Mouse (Mus musculus) MEL (cell line): Measurements from ENCODE around the gene Sec24c. TPM values are rescaled to one million over a fixed set of nuclear protein-coding genes. Genes with fewer than 3 reads are reported as not detected.

ENCODE experiments used
- DNase-seq: peaks from one replicate; pipeline ENCODE4 v3.0.0; 2011; ENCODE audit warnings: low read depth, low spot score
- H3K27ac ChIP-seq: 2 replicates; pipeline ENCODE4 v1.5.1; 2012; ENCODE audit warnings: low read depth, mild to moderate bottlenecking, control low read depth, low read length, moderate library complexity; ENCODE audit not compliant: control insufficient read depth
- H3K27me3 ChIP-seq, 2 experiments: fragments of 150-350 bp in 1 of 2; sonication (generic) in 1 of 2; 2 replicates each; pipeline ENCODE4 v1.6.1; 2012; ENCODE audit warnings: low read length in 2 of 2, mild to moderate bottlenecking in 2 of 2, improper control_type of control experiment in 1 of 2, moderate library complexity in 1 of 2; ENCODE audit not compliant: insufficient read depth in 2 of 2, control insufficient read depth in 1 of 2
- H3K36me3 ChIP-seq, 2 experiments: 2 replicates each; pipeline ENCODE4 v1.6.1; 2012 to 2014; ENCODE audit warnings: low read length in 2 of 2, improper control_type of control experiment in 1 of 2, inconsistent platforms in 1 of 2, mild to moderate bottlenecking in 1 of 2; ENCODE audit not compliant: insufficient read depth in 2 of 2, control insufficient read depth in 1 of 2
- H3K4me1 ChIP-seq, 2 experiments: fragments of 150-350 bp in 1 of 2; sonication (generic) in 1 of 2; 2 replicates each; pipeline ENCODE4 v1.6.1; 2012; ENCODE audit warnings: low read length in 2 of 2, improper control_type of control experiment in 1 of 2, mild to moderate bottlenecking in 1 of 2; ENCODE audit not compliant: insufficient read depth in 2 of 2, control insufficient read depth in 1 of 2
- H3K4me3 ChIP-seq, 2 experiments: fragments of 150-350 bp in 1 of 2; sonication (generic) in 1 of 2; 2 replicates each; pipeline ENCODE4 v1.5.1; 2012; ENCODE audit warnings: low read depth in 2 of 2, low read length in 2 of 2, mild to moderate bottlenecking in 2 of 2, moderate library complexity in 2 of 2, control low read depth in 1 of 2, improper control_type of control experiment in 1 of 2; ENCODE audit not compliant: control insufficient read depth in 1 of 2, insufficient read depth in 1 of 2
- H3K79me2 ChIP-seq: 2 replicates; pipeline ENCODE4 v1.6.1; 2012; ENCODE audit warnings: mild to moderate bottlenecking, low read length, moderate library complexity; ENCODE audit not compliant: control insufficient read depth, poor library complexity, insufficient read depth
- H3K9ac ChIP-seq: 2 replicates; pipeline ENCODE4 v1.6.1; 2012; ENCODE audit warnings: low read depth, mild to moderate bottlenecking, control low read depth, low read length, moderate library complexity; ENCODE audit not compliant: control insufficient read depth, poor library complexity, severe bottlenecking
- H3K9me3 ChIP-seq: fragments of 150-350 bp; sonication (generic); replicated peaks from 2 replicates; pipeline ENCODE4 v1.6.1; 2012; ENCODE audit warnings: mild to moderate bottlenecking, low read length, improper control_type of control experiment, moderate library complexity; ENCODE audit not compliant: insufficient read depth
- BHLHE40 ChIP-seq: IDR thresholded peaks from 2 replicates; pipeline ENCODE4 v1.6.1; 2012; ENCODE audit warnings: low read depth, mild to moderate bottlenecking, inconsistent platforms, low read length, improper control_type of control experiment, borderline replicate concordance
- CHD1 ChIP-seq: IDR thresholded peaks from 2 replicates; pipeline ENCODE4 v1.6.1; 2012; ENCODE audit warnings: low read depth, mild to moderate bottlenecking, inconsistent platforms, low read length, improper control_type of control experiment
- CHD2 ChIP-seq: IDR thresholded peaks from 2 replicates; pipeline ENCODE4 v1.6.1; 2011; ENCODE audit warnings: low read length, improper control_type of control experiment
- CTCF ChIP-seq, 3 experiments: IDR thresholded peaks in 2 of 3; conservative IDR thresholded peaks in 1 of 3; 2 replicates each; pipeline ENCODE4 v1.5.1; 2011 to 2012; ENCODE audit warnings: low read length in 3 of 3, low read depth in 2 of 3, mild to moderate bottlenecking in 2 of 3, improper control_type of control experiment in 1 of 3, inconsistent platforms in 1 of 3, mixed read lengths in 1 of 3, moderate library complexity in 1 of 3; ENCODE audit not compliant: control insufficient read depth in 1 of 3, insufficient read depth in 1 of 3, poor library complexity in 1 of 3, severe bottlenecking in 1 of 3
- E2F4 ChIP-seq: IDR thresholded peaks from 2 replicates; pipeline ENCODE4 v1.6.1; 2011; ENCODE audit warnings: low read depth, low read length, improper control_type of control experiment, borderline replicate concordance
- ELF1 ChIP-seq: IDR thresholded peaks from 2 replicates; pipeline ENCODE4 v1.6.1; 2014; ENCODE audit warnings: low read depth, mild to moderate bottlenecking, inconsistent platforms, low read length, improper control_type of control experiment, moderate library complexity
- EP300 ChIP-seq, 2 experiments: IDR thresholded peaks; 2 replicates each; pipeline ENCODE4 v1.6.1; 2011; ENCODE audit warnings: improper control_type of control experiment in 2 of 2, low read length in 2 of 2, low read depth in 1 of 2, mild to moderate bottlenecking in 1 of 2
- ETS1 ChIP-seq: IDR thresholded peaks from 2 replicates; pipeline ENCODE4 v1.6.1; 2012; ENCODE audit warnings: low read depth, mild to moderate bottlenecking, inconsistent platforms, low read length, improper control_type of control experiment, moderate library complexity
- GATA1 ChIP-seq: IDR thresholded peaks from 2 replicates; pipeline ENCODE4 v1.6.1; 2011; ENCODE audit warnings: low read depth, low read length, improper control_type of control experiment
- HCFC1 ChIP-seq: IDR thresholded peaks from 2 replicates; pipeline ENCODE4 v1.6.1; 2012; ENCODE audit warnings: low read depth, mild to moderate bottlenecking, inconsistent platforms, low read length, improper control_type of control experiment, moderate library complexity
- JUND ChIP-seq: IDR thresholded peaks from 2 replicates; pipeline ENCODE4 v1.6.1; 2011; ENCODE audit warnings: low read depth, mild to moderate bottlenecking, improper control_type of control experiment, low read length
- KAT2A ChIP-seq: conservative IDR thresholded peaks from 2 replicates; pipeline ENCODE4 v1.6.1; 2012; ENCODE audit warnings: low read depth, low read length, improper control_type of control experiment, inconsistent platforms
- MAFK ChIP-seq: IDR thresholded peaks from 2 replicates; pipeline ENCODE4 v1.6.1; 2011; ENCODE audit warnings: low read depth, mild to moderate bottlenecking, low read length, improper control_type of control experiment, borderline replicate concordance
- MAX ChIP-seq: IDR thresholded peaks from 2 replicates; pipeline ENCODE4 v1.6.1; 2011; ENCODE audit warnings: low read length, improper control_type of control experiment
- MEF2A ChIP-seq: IDR thresholded peaks from 2 replicates; pipeline ENCODE4 v1.6.1; 2014; ENCODE audit warnings: low read depth, mild to moderate bottlenecking, inconsistent platforms, low read length, improper control_type of control experiment; ENCODE audit not compliant: poor library complexity, insufficient replicate concordance, severe bottlenecking; ENCODE audit errors: extremely low read depth
- MXI1 ChIP-seq: IDR thresholded peaks from 2 replicates; pipeline ENCODE4 v1.6.1; 2011; ENCODE audit warnings: mild to moderate bottlenecking, low read depth, low read length, improper control_type of control experiment
- MYB ChIP-seq: IDR thresholded peaks from 2 replicates; pipeline ENCODE4 v1.6.1; 2011; ENCODE audit warnings: mild to moderate bottlenecking, low read depth, low read length, improper control_type of control experiment
- MYC ChIP-seq: IDR thresholded peaks from 2 replicates; pipeline ENCODE4 v1.6.1; 2011; ENCODE audit warnings: low read depth, mild to moderate bottlenecking, low read length, improper control_type of control experiment, moderate library complexity
- NELFE ChIP-seq: IDR thresholded peaks from 2 replicates; pipeline ENCODE4 v1.6.1; 2011; ENCODE audit warnings: low read depth, low read length, improper control_type of control experiment
- NRF1 ChIP-seq: IDR thresholded peaks from 2 replicates; pipeline ENCODE4 v1.6.1; 2014; ENCODE audit warnings: low read depth, mild to moderate bottlenecking, inconsistent platforms, low read length, improper control_type of control experiment, moderate library complexity; ENCODE audit not compliant: poor library complexity, insufficient read depth, severe bottlenecking
- POLR2A ChIP-seq, 2 experiments: IDR thresholded peaks; 2 replicates each; pipeline ENCODE4 v1.6.1; 2011 to 2012; ENCODE audit warnings: low read length in 2 of 2, mild to moderate bottlenecking in 2 of 2, control low read depth in 1 of 2, improper control_type of control experiment in 1 of 2, low read depth in 1 of 2, moderate library complexity in 1 of 2; ENCODE audit not compliant: control insufficient read depth in 1 of 2, insufficient read depth in 1 of 2, poor library complexity in 1 of 2
- POLR2AphosphoS2 ChIP-seq: IDR thresholded peaks from 2 replicates; pipeline ENCODE4 v1.6.1; 2011; ENCODE audit warnings: low read length, improper control_type of control experiment
- POLR2AphosphoS5 ChIP-seq: IDR thresholded peaks from 2 replicates; pipeline ENCODE4 v1.6.1; 2012; ENCODE audit warnings: low read depth, borderline replicate concordance, mild to moderate bottlenecking, inconsistent platforms, low read length, moderate library complexity, mixed read lengths
- RAD21 ChIP-seq: IDR thresholded peaks from 2 replicates; pipeline ENCODE4 v1.6.1; 2011; ENCODE audit warnings: mild to moderate bottlenecking, low read depth, low read length, improper control_type of control experiment
- RCOR1 ChIP-seq: IDR thresholded peaks from 2 replicates; pipeline ENCODE4 v1.6.1; 2012; ENCODE audit warnings: low read depth, mild to moderate bottlenecking, inconsistent platforms, low read length, improper control_type of control experiment
- SIN3A ChIP-seq: IDR thresholded peaks from 2 replicates; pipeline ENCODE4 v1.6.1; 2012; ENCODE audit warnings: low read length, improper control_type of control experiment, inconsistent platforms
- SMC3 ChIP-seq: IDR thresholded peaks from 2 replicates; pipeline ENCODE4 v1.6.1; 2011; ENCODE audit warnings: low read depth, low read length, improper control_type of control experiment
- TAL1 ChIP-seq: IDR thresholded peaks from 2 replicates; pipeline ENCODE4 v1.6.1; 2012; ENCODE audit warnings: mild to moderate bottlenecking, inconsistent platforms, low read length, moderate library complexity, mixed read lengths
- TBP ChIP-seq: IDR thresholded peaks from 2 replicates; pipeline ENCODE4 v1.8.0; 2011; ENCODE audit warnings: low read depth, low read length, improper control_type of control experiment
- UBTF ChIP-seq: IDR thresholded peaks from 2 replicates; pipeline ENCODE4 v1.6.1; 2012; ENCODE audit warnings: low read depth, mild to moderate bottlenecking, inconsistent platforms, low read length, improper control_type of control experiment, moderate library complexity, borderline replicate concordance; ENCODE audit not compliant: insufficient read depth
- USF1 ChIP-seq: IDR thresholded peaks from 2 replicates; pipeline ENCODE4 v1.6.1; 2014; ENCODE audit warnings: low read depth, mild to moderate bottlenecking, inconsistent platforms, low read length, improper control_type of control experiment, moderate library complexity
- USF2 ChIP-seq, 2 experiments: IDR thresholded peaks; 2 replicates each; pipeline ENCODE4 v1.6.1; 2011 to 2012; ENCODE audit warnings: improper control_type of control experiment in 2 of 2, low read length in 2 of 2, borderline replicate concordance in 1 of 2, inconsistent platforms in 1 of 2, low read depth in 1 of 2, mild to moderate bottlenecking in 1 of 2; ENCODE audit not compliant: insufficient read depth in 1 of 2
- ZC3H11A ChIP-seq: IDR thresholded peaks from 2 replicates; pipeline ENCODE4 v1.6.1; 2012; ENCODE audit warnings: low read depth, mild to moderate bottlenecking, inconsistent platforms, low read length, improper control_type of control experiment
- ZMIZ1 ChIP-seq: IDR thresholded peaks from 2 replicates; pipeline ENCODE4 v1.6.1; 2012; ENCODE audit warnings: low read depth, mild to moderate bottlenecking, inconsistent platforms, low read length, improper control_type of control experiment, moderate library complexity
- ZNF384 ChIP-seq: IDR thresholded peaks from 2 replicates; pipeline ENCODE4 v1.6.1; 2012; ENCODE audit warnings: low read depth, mild to moderate bottlenecking, inconsistent platforms, low read length, improper control_type of control experiment
- polyA plus RNA-seq, 2 experiments: library from polyadenylated mRNA; stranded (reverse) in 1 of 2; unstranded in 1 of 2; fragments of >175 nt in 1 of 2; fragments of >200 nt in 1 of 2; gene quantifications; 2 replicates each; pipeline versions ENCODE4 v1.2.1 to v1.2.4; 2012; ENCODE audit warnings: low replicate concordance in 2 of 2, low read depth in 1 of 2; ENCODE audit not compliant: insufficient read length in 2 of 2, insufficient read depth in 1 of 2, missing spikeins in 1 of 2
- total RNA-seq: library from RNA; depleted of rRNA; stranded (reverse); fragments of 300-350 nt; gene quantifications from 2 replicates; pipeline ENCODE4 v1.2.3, GENCODE M21; 2012

The Sec24c gene
- total and polyA plus RNA-seq, 3 experiments, result 83.9 to 263 (median 121) TPM

- Histone ChIP-seq H3K27ac (no peak overlapping the region), H3K79me2 (peaks cover 17% of the 10 kb centered on the region), H3K4me3 (no peak overlapping the region), H3K4me1 (peaks cover 9 to 13% of the 10 kb centered on the region in 2 experiments), H3K9ac (no peak overlapping the region), H3K27me3 (no peaks in the 10 kb centered on the region), H3K9me3 (no peaks in the 10 kb centered on the region), H3K36me3 (peaks cover 22 to 59% of the 10 kb centered on the region in 2 experiments)
- peak; percentile 51 for DNase-seq
- TF ChIP-seq RAD21 (peak; percentile 21), SMC3 (peak; percentile 50), ZNF384 (no peak), BHLHE40 (no peak), POLR2AphosphoS2 (no peak), ZC3H11A (no peak), KAT2A (no peak), POLR2A (IDR thresholded peaks at IDR 0.05; ENCODE audit: control insufficient read depth in 1 of 2, insufficient read depth in 1 of 2, low read depth in 1 of 2, low read length in 2 of 2, poor library complexity in 1 of 2) (no peak), RCOR1 (no peak), GATA1 (no peak), NELFE (no peak), MYC (no peak), SIN3A (no peak; the same call in 1 of the 2 replicates), CHD2 (no peak), POLR2AphosphoS5 (no peak), JUND (no peak), NRF1 (no peak), CHD1 (no peak), CTCF (IDR thresholded peaks at IDR 0.05 in 2 of 3, conservative IDR thresholded peaks at IDR 0.05 in 1 of 3; ENCODE audit: control insufficient read depth in 1 of 3, insufficient read depth in 1 of 3, low read depth in 2 of 3, low read length in 3 of 3, poor library complexity in 1 of 3, severe bottlenecking in 1 of 3) (peak; percentile 70 to 81 (median 79)), TBP (no peak), USF2 (IDR thresholded peaks at IDR 0.05; ENCODE audit: borderline replicate concordance in 1 of 2, insufficient read depth in 1 of 2, low read depth in 1 of 2, low read length in 2 of 2) (no peak), MAX (no peak), MXI1 (no peak), ETS1 (no peak), ELF1 (no peak), HCFC1 (no peak), MAFK (peak; percentile 94), E2F4 (no peak), ZMIZ1 (no peak), EP300 (IDR thresholded peaks at IDR 0.05; ENCODE audit: low read depth in 1 of 2, low read length in 2 of 2) (no peak), MYB (no peak), TAL1 (no peak), UBTF (no peak), USF1 (no peak), MEF2A (no peak)
Measured at GRCm38 (mm10) chr14:20724043-20724442, 49.9 kb downstream of the Sec24c start.
